Mouse (Mus musculus) lung, adult 10 weeks (tissue): ENCODE data around the gene Naip2. TPM values are rescaled to one million over a fixed set of nuclear protein-coding genes. Genes with fewer than 3 reads are reported as not detected.

Source experiments
- polyA plus RNA-seq: library from polyadenylated mRNA; stranded (reverse); fragments of 350-450 nt; fragmentation: Illumina TruSeq; extraction: RNeasy Lipid Tissue Mini Kit (QIAGEN cat#74804); gene quantifications from one replicate; pipeline ENCODE4 v1.2.3, GENCODE M21; 2014; ENCODE audit warnings: low read depth, low replicate concordance; ENCODE audit not compliant: insufficient read depth

The Naip2 gene
- polyA plus RNA-seq, result 2.4 TPM

GRCm38 (mm10) chr13:100201659-100202333, at the start of gene Naip2:
Naip2 (minus strand) TSS chr13:100202092.

GRCm38 (mm10) chr13:100246223-100246622, 44.3 kb upstream of the Naip2 start, which contains the start of gene Naip5:
Naip5 (minus strand) TSS chr13:100246323.

GRCm38 (mm10) chr13:100124423-100125257, 77.3 kb downstream of the Naip2 start, which contains the start of gene Smn1:
Smn1 (plus strand) TSS chr13:100124852.

GRCm38 (mm10) chr13:100107652-100108472, 94.0 kb downstream of the Naip2 start, which contains the start of gene Serf1:
Serf1 (plus strand) TSS chr13:100108012.

GRCm38 (mm10) chr13:100103748-100104254, 98.1 kb downstream of the Naip2 start, which contains the start of gene Bdp1:
Bdp1 (minus strand) TSS chr13:100104070.

Other genes starting within 250 kb of the Naip2 start
- 19.2 TPM for gene Mccc2, start 186.5 kb downstream of the Naip2 start, polyA plus RNA-seq
- gene Bdp1, start 98.0 kb downstream of the Naip2 start, polyA plus RNA-seq, result 4.5 TPM
- gene Serf1, start 94.1 kb downstream of the Naip2 start, polyA plus RNA-seq, result 17.6 TPM
- gene Smn1, start 77.2 kb downstream of the Naip2 start, polyA plus RNA-seq, result 18.2 TPM
- 1.8 TPM for gene Naip5, start 44.2 kb upstream of the Naip2 start, polyA plus RNA-seq
- gene Naip6, start 115.6 kb upstream of the Naip2 start, polyA plus RNA-seq, result 0.64 TPM